Mouse (Mus musculus) hindbrain, embryonic 15.5 days (tissue): ENCODE measurements around the gene Vta1. TPM values are rescaled to one million over a fixed set of nuclear protein-coding genes. Genes with fewer than 3 reads are reported as not detected.
A peak's percentile ranks its signal among the peaks of the same experiment; 100 is the strongest.

Experiments used
- ATAC-seq: fragments of 200-750 bp; cut with Nextera tagmentation; 2 replicates; pipeline ENCODE4 v1.8.0; 2017; ENCODE audit warnings: low read depth, moderate number of reproducible peaks, moderate TSS enrichment; ENCODE audit not compliant: low FRiP score
- H3K27ac ChIP-seq: fragments of 300-500 bp; sonication (generic); replicated peaks from 2 replicates; pipeline ENCODE4 v1.5.1; 2015; ENCODE audit warnings: mild to moderate bottlenecking, inconsistent platforms
- H3K27me3 ChIP-seq: fragments of 300-500 bp; sonication (generic); 2 replicates; pipeline ENCODE4 v1.6.1; 2015; ENCODE audit warnings: control low read depth, inconsistent platforms
- H3K36me3 ChIP-seq: fragments of 300-500 bp; sonication (generic); 2 replicates; pipeline ENCODE4 v1.6.1; 2015; ENCODE audit warnings: control low read depth, inconsistent platforms
- H3K4me1 ChIP-seq: fragments of 300-500 bp; sonication (generic); replicated peaks from 2 replicates; pipeline ENCODE4 v1.6.1; 2015; ENCODE audit warnings: control low read depth, inconsistent platforms
- H3K4me2 ChIP-seq: fragments of 300-500 bp; sonication (generic); 2 replicates; pipeline ENCODE4 v1.6.1; 2015; ENCODE audit warnings: moderate library complexity, mild to moderate bottlenecking, inconsistent platforms
- H3K4me3 ChIP-seq: fragments of 300-500 bp; sonication (generic); 2 replicates; pipeline ENCODE4 v1.5.1; 2015; ENCODE audit warnings: mild to moderate bottlenecking, inconsistent platforms
- H3K9ac ChIP-seq: fragments of 300-500 bp; sonication (generic); 2 replicates; pipeline ENCODE4 v1.6.1; 2015; ENCODE audit warnings: inconsistent platforms
- H3K9me3 ChIP-seq: fragments of 300-500 bp; sonication (generic); 2 replicates; pipeline ENCODE4 v1.6.1; 2016; ENCODE audit warnings: control low read depth, inconsistent platforms
- WGBS: fragments of 180-500 bp; shearing (Covaris S2); methylation state at CpG from one replicate; pipeline ENCODE4 v1.1.7; 2015; 5-methylcytosine and 5-hydroxymethylcytosine counted together
- polyA plus RNA-seq: library from polyadenylated mRNA; unstranded; fragments of >200 nt; fragmentation: Nextera tagmentation; extraction: Ambion mirVana; gene quantifications from 2 replicates; pipeline ENCODE4 v1.2.1, GENCODE M21; 2015

The Vta1 gene
- polyA plus RNA-seq: 182 and 190 TPM in 2 replicates

- no peaks in the 10 kb centered on the region for H3K9me3 ChIP-seq
- H3K27me3 ChIP-seq: no peaks in the 10 kb centered on the region
- H3K4me2 ChIP-seq: peak within 1 kb of the TSS; percentile 71
- H3K27ac ChIP-seq: peak within 1 kb of the TSS; percentile 82
- ATAC-seq: peak; percentile 98
- H3K4me1 ChIP-seq: peaks cover 17% of the 10 kb centered on the region
- H3K9ac ChIP-seq: peak within 1 kb of the TSS; percentile 80
- WGBS: under 1% methylated on average over 45 of the region's 50 CpGs
- no peaks in the 10 kb centered on the region for H3K36me3 ChIP-seq
- peak within 1 kb of the TSS; percentile 91 for H3K4me3 ChIP-seq
Measured at GRCm38 (mm10) chr10:14705072-14706066, at the start of gene Vta1, which contains the start of gene Nmbr. Vta1 (minus strand) TSS chr10:14705560. Nmbr (plus strand) TSS chr10:14705591.

GRCm38 (mm10) chr10:14734285-14734684, 28.9 kb upstream of the Vta1 start:
- Histone ChIP-seq H3K4me1 (no peaks in the 10 kb centered on the region), H3K4me2 (no peak overlapping the region), H3K9me3 (no peaks in the 10 kb centered on the region), H3K9ac (no peak overlapping the region), H3K36me3 (no peaks in the 10 kb centered on the region), H3K27ac (no peak overlapping the region), H3K27me3 (no peaks in the 10 kb centered on the region), H3K4me3 (no peak overlapping the region)
- no peak for ATAC-seq
- WGBS: 6% methylated on average over 2 of the region's 2 CpGs

GRCm38 (mm10) chr10:14725671-14726070, 20.3 kb upstream of the Vta1 start:
- no peak overlapping the region for H3K4me3 ChIP-seq
- H3K27ac ChIP-seq: no peak overlapping the region
- H3K4me1 ChIP-seq: no peaks in the 10 kb centered on the region
- no peak for ATAC-seq
- 65% methylated on average over 9 of the region's 9 CpGs for WGBS
- H3K27me3 ChIP-seq: no peaks in the 10 kb centered on the region
- H3K9ac ChIP-seq: no peak overlapping the region
- no peaks in the 10 kb centered on the region for H3K9me3 ChIP-seq
- H3K36me3 ChIP-seq: no peaks in the 10 kb centered on the region
- H3K4me2 ChIP-seq: no peak overlapping the region

- H3K4me1 ChIP-seq: no peaks in the 10 kb centered on the region
- no peaks in the 10 kb centered on the region for H3K36me3 ChIP-seq
- no peak within 1 kb of the TSS for H3K4me2 ChIP-seq
- H3K27ac ChIP-seq: no peak within 1 kb of the TSS
- H3K9ac ChIP-seq: no peak within 1 kb of the TSS
- H3K4me3 ChIP-seq: no peak within 1 kb of the TSS
- no peaks in the 10 kb centered on the region for H3K27me3 ChIP-seq
- 62% methylated on average over 3 of the region's 3 CpGs for WGBS
- no peaks in the 10 kb centered on the region for H3K9me3 ChIP-seq
- ATAC-seq: no peak
Measured at GRCm38 (mm10) chr10:14718114-14718513, 12.8 kb upstream of the Vta1 start, which contains the start of gene Gje1. Gje1 (minus strand) TSS chr10:14718214.

GRCm38 (mm10) chr10:14703830-14704420, 1.4 kb downstream of the Vta1 start:
- Histone ChIP-seq H3K4me1 (peaks cover 17% of the 10 kb centered on the region), H3K27me3 (no peaks in the 10 kb centered on the region), H3K9me3 (no peaks in the 10 kb centered on the region), H3K27ac (peak overlapping the region; percentile 51; the same call in 1 of the 2 replicates), H3K9ac (peak overlapping the region; percentile 16; the same call in 1 of the 2 replicates), H3K36me3 (no peaks in the 10 kb centered on the region), H3K4me3 (peak overlapping the region; percentile 91), H3K4me2 (peak overlapping the region; percentile 71)
- ATAC-seq: no peak
- WGBS: 19% methylated on average over 4 of the region's 4 CpGs

- Histone ChIP-seq H3K9ac (no peak overlapping the region), H3K4me1 (peaks cover 17% of the 10 kb centered on the region), H3K36me3 (no peaks in the 10 kb centered on the region), H3K4me3 (peak overlapping the region; percentile 91; the same call in 1 of the 2 replicates), H3K4me2 (peak overlapping the region; percentile 71), H3K27ac (0 out of 2 replicates have a peak overlapping the region, but pooled peaks have one; percentile 20), H3K27me3 (no peaks in the 10 kb centered on the region), H3K9me3 (no peaks in the 10 kb centered on the region)
- no peak for ATAC-seq
- WGBS: 16% methylated on average over 1 of the region's 1 CpGs
Measured at GRCm38 (mm10) chr10:14703239-14703638, 2.1 kb downstream of the Vta1 start.

GRCm38 (mm10) chr10:14690349-14690748, 15.0 kb downstream of the Vta1 start:
- Histone ChIP-seq H3K4me2 (no peak overlapping the region), H3K9me3 (no peaks in the 10 kb centered on the region), H3K27ac (no peak overlapping the region), H3K36me3 (peaks cover 11% of the 10 kb centered on the region; the same call in 1 of the 2 replicates), H3K4me3 (no peak overlapping the region), H3K4me1 (0 out of 2 replicates have a peak, but pooled peaks cover 7% of the 10 kb centered on the region), H3K27me3 (no peaks in the 10 kb centered on the region), H3K9ac (no peak overlapping the region)
- no peak for ATAC-seq
- WGBS: 49% methylated on average over 3 of the region's 3 CpGs

GRCm38 (mm10) chr10:14688785-14689442, 16.4 kb downstream of the Vta1 start:
- Histone ChIP-seq H3K9ac (no peak overlapping the region), H3K4me3 (no peak overlapping the region), H3K27me3 (no peaks in the 10 kb centered on the region), H3K4me2 (no peak overlapping the region), H3K9me3 (no peaks in the 10 kb centered on the region), H3K4me1 (0 out of 2 replicates have a peak, but pooled peaks cover 7% of the 10 kb centered on the region), H3K27ac (no peak overlapping the region), H3K36me3 (peaks cover 11% of the 10 kb centered on the region; the same call in 1 of the 2 replicates)
- 96% methylated on average over 6 of the region's 6 CpGs for WGBS
- ATAC-seq: no peak

GRCm38 (mm10) chr10:14685663-14686062, 19.7 kb downstream of the Vta1 start:
- no peaks in the 10 kb centered on the region for H3K9me3 ChIP-seq
- no peak for ATAC-seq
- no peak overlapping the region for H3K9ac ChIP-seq
- no peak overlapping the region for H3K27ac ChIP-seq
- no peak overlapping the region for H3K4me3 ChIP-seq
- peaks cover 14% of the 10 kb centered on the region; the same call in 1 of the 2 replicates for H3K36me3 ChIP-seq
- 0 out of 2 replicates have a peak, but pooled peaks cover 2% of the 10 kb centered on the region for H3K4me1 ChIP-seq
- no peaks in the 10 kb centered on the region for H3K27me3 ChIP-seq
- H3K4me2 ChIP-seq: no peak overlapping the region
- 96% methylated on average over 1 of the region's 1 CpGs for WGBS

- H3K4me2 ChIP-seq: no peak overlapping the region
- H3K27me3 ChIP-seq: no peaks in the 10 kb centered on the region
- H3K9ac ChIP-seq: no peak overlapping the region
- WGBS: 97% methylated on average over 2 of the region's 2 CpGs
- no peak for ATAC-seq
- H3K27ac ChIP-seq: no peak overlapping the region
- no peak overlapping the region for H3K4me3 ChIP-seq
- peaks cover 26% of the 10 kb centered on the region for H3K36me3 ChIP-seq
- H3K9me3 ChIP-seq: no peaks in the 10 kb centered on the region
- no peaks in the 10 kb centered on the region for H3K4me1 ChIP-seq
Measured at GRCm38 (mm10) chr10:14666147-14666546, 39.2 kb downstream of the Vta1 start.

GRCm38 (mm10) chr10:14660875-14661274, 44.5 kb downstream of the Vta1 start:
- Histone ChIP-seq H3K27ac (no peak overlapping the region), H3K9me3 (no peaks in the 10 kb centered on the region), H3K4me1 (no peaks in the 10 kb centered on the region), H3K4me2 (no peak overlapping the region), H3K4me3 (no peak overlapping the region), H3K27me3 (no peaks in the 10 kb centered on the region), H3K36me3 (peaks cover 21% of the 10 kb centered on the region), H3K9ac (no peak overlapping the region)
- ATAC-seq: no peak
- WGBS: 79% methylated on average over 2 of the region's 2 CpGs
